Mouse (Mus musculus): ENCODE measurements around the gene Dcakd. TPM values are rescaled to one million over a fixed set of nuclear protein-coding genes. Genes with fewer than 3 reads are reported as not detected.

The Dcakd gene
- polyA plus RNA-seq, 1 experiment from 2014 or later = 225 TPM

Small RNAs within 50 kb of the gene (microRNA-seq; reads per million reads assigned to microRNA genes)
- gene Mir6931 = not detected

Other genes starting within 250 kb of the Dcakd start
- gene Gjc1, start 208.6 kb downstream of the Dcakd start, polyA plus RNA-seq (2014; fragmentation: Nextera tagmentation; extraction: Ambion mirVana) = 63.0 and 69.6 TPM in 2 replicates
- 0.44 TPM in 1 of 2 replicates, not detected in the other for gene Higd1b, start 192.5 kb downstream of the Dcakd start, polyA plus RNA-seq (2014; fragmentation: Nextera tagmentation; extraction: Ambion mirVana)
- 159 and 250 TPM in 2 replicates for gene Eftud2, start 147.3 kb downstream of the Dcakd start, polyA plus RNA-seq (2014; fragmentation: Nextera tagmentation; extraction: Ambion mirVana)
- gene Ccdc103, start 147.1 kb downstream of the Dcakd start, polyA plus RNA-seq (2014; fragmentation: Nextera tagmentation; extraction: Ambion mirVana) = 1.1 and 1.8 TPM in 2 replicates
- not detected in 2 replicates for gene Fam187a, start 143.2 kb downstream of the Dcakd start, polyA plus RNA-seq (2014; fragmentation: Nextera tagmentation; extraction: Ambion mirVana)
- 0.29 and 0.31 TPM in 2 replicates for gene Gfap, start 127.4 kb downstream of the Dcakd start, polyA plus RNA-seq (2014; fragmentation: Nextera tagmentation; extraction: Ambion mirVana)
- 8.3 and 13.0 TPM in 2 replicates for gene Kif18b, start 103.2 kb downstream of the Dcakd start, polyA plus RNA-seq (2014; fragmentation: Nextera tagmentation; extraction: Ambion mirVana)
- gene C1ql1, start 81.6 kb downstream of the Dcakd start, polyA plus RNA-seq (2014; fragmentation: Nextera tagmentation; extraction: Ambion mirVana) = 6.7 and 8.3 TPM in 2 replicates
- gene Nmt1, start 143 bp downstream of the Dcakd start, polyA plus RNA-seq (2014; fragmentation: Nextera tagmentation; extraction: Ambion mirVana) = 54.7 and 63.6 TPM in 2 replicates
- 3.2 and 4.4 TPM in 2 replicates for gene Plcd3, start 73.3 kb upstream of the Dcakd start, polyA plus RNA-seq (2014; fragmentation: Nextera tagmentation; extraction: Ambion mirVana)
- 15.8 and 16.9 TPM in 2 replicates for gene Acbd4, start 73.3 kb upstream of the Dcakd start, polyA plus RNA-seq (2014; fragmentation: Nextera tagmentation; extraction: Ambion mirVana)
- gene Hexim1, start 87.9 kb upstream of the Dcakd start, polyA plus RNA-seq (2014; fragmentation: Nextera tagmentation; extraction: Ambion mirVana) = 7.1 and 8.9 TPM in 2 replicates
- gene Hexim2, start 104.1 kb upstream of the Dcakd start, polyA plus RNA-seq (2014; fragmentation: Nextera tagmentation; extraction: Ambion mirVana) = 8.3 and 10.3 TPM in 2 replicates
- gene Fmnl1, start 142.8 kb upstream of the Dcakd start, polyA plus RNA-seq (2014; fragmentation: Nextera tagmentation; extraction: Ambion mirVana) = 1.1 and 4.0 TPM in 2 replicates
- gene 1700023F06Rik, start 180.2 kb upstream of the Dcakd start, polyA plus RNA-seq (2014; fragmentation: Nextera tagmentation; extraction: Ambion mirVana) = 0.26 and 0.29 TPM in 2 replicates
- gene Spata32, start 190.1 kb upstream of the Dcakd start, polyA plus RNA-seq (2014; fragmentation: Nextera tagmentation; extraction: Ambion mirVana) = not detected in 2 replicates
- 3.3 and 4.8 TPM in 2 replicates for gene Map3k14, start 239.1 kb upstream of the Dcakd start, polyA plus RNA-seq (2014; fragmentation: Nextera tagmentation; extraction: Ambion mirVana)